Mouse (Mus musculus) heart, adult 2 months (tissue): ENCODE data around the gene Brd3. TPM values are rescaled to one million over a fixed set of nuclear protein-coding genes. Genes with fewer than 3 reads are reported as not detected.
A peak's percentile ranks its signal among the peaks of the same experiment; 100 is the strongest.

Experiments used
- DNase-seq, 2 experiments: peaks; one replicate each; pipeline ENCODE4 v3.0.0; 2021
- H3K27ac ChIP-seq: fragments of 200-600 bp; 2 replicates; pipeline ENCODE4 v1.8.1; 2022
- H3K27me3 ChIP-seq: fragments of 200-500 bp; 2 replicates; pipeline ENCODE4 v1.6.1; 2012; ENCODE audit warnings: mild to moderate bottlenecking, low read length, inconsistent platforms, mixed read lengths; ENCODE audit not compliant: control insufficient read depth, insufficient read depth
- H3K36me3 ChIP-seq: fragments of 200-500 bp; 2 replicates; pipeline ENCODE4 v1.6.1; 2012; ENCODE audit warnings: low read length, inconsistent platforms; ENCODE audit not compliant: control insufficient read depth, insufficient read depth
- H3K4me1 ChIP-seq: fragments of 200-500 bp; 2 replicates; pipeline ENCODE4 v1.6.1; 2011; ENCODE audit warnings: low read length; ENCODE audit not compliant: control insufficient read depth, insufficient read depth
- H3K4me3 ChIP-seq: fragments of 200-600 bp; 2 replicates; pipeline ENCODE4 v1.8.1; 2022
- H3K79me2 ChIP-seq: fragments of 200-500 bp; replicated peaks from 2 replicates; pipeline ENCODE4 v1.6.1; 2012; ENCODE audit warnings: mild to moderate bottlenecking, inconsistent platforms, low read length, moderate library complexity, mixed read lengths; ENCODE audit not compliant: control insufficient read depth, insufficient read depth
- H3K9ac ChIP-seq: fragments of 200-500 bp; 2 replicates; pipeline ENCODE4 v1.6.1; 2012; ENCODE audit warnings: low read depth, mild to moderate bottlenecking, control low read depth, inconsistent platforms, low read length, mixed read lengths
- CTCF ChIP-seq: fragments of 200-600 bp; IDR thresholded peaks from 2 replicates; pipeline ENCODE4 v1.8.1; 2022; ENCODE audit warnings: antibody characterized with exemption, mild to moderate bottlenecking, moderate library complexity
- EP300 ChIP-seq: fragments of 200-500 bp; IDR thresholded peaks from 2 replicates; pipeline ENCODE4 v1.6.1; 2011; ENCODE audit warnings: low read depth, low read length, control low read depth; ENCODE audit not compliant: insufficient read depth
- POLR2A ChIP-seq: fragments of 200-500 bp; IDR thresholded peaks from 2 replicates; pipeline ENCODE4 v1.6.1; 2011; ENCODE audit warnings: mild to moderate bottlenecking, low read depth, low read length, control low read depth; ENCODE audit not compliant: insufficient read depth
- WGBS: fragments of 180-500 bp; shearing (Covaris S2); methylation state at CpG from one replicate; pipeline ENCODE4 v1.1.7; 2018; 5-methylcytosine and 5-hydroxymethylcytosine counted together
- intact Hi-C: fragments of 180-260 bp; cut with DNase I; formaldehyde crosslinking; loops from one replicate; pipeline ENCODE4 v1.15.1; 2025
- long read RNA-seq: library from polyadenylated mRNA; stranded (forward); transcript quantifications from one replicate; pipeline ENCODE4 v2.0.0, GENCODE M21; 2021
- polyA plus RNA-seq: library from polyadenylated mRNA; depleted of rRNA; stranded (reverse); fragments of >200 nt; gene quantifications from 2 replicates; pipeline ENCODE4 v1.2.3, GENCODE M21; 2012; rRNA removed
- total RNA-seq, 2 experiments: library from RNA; stranded (reverse); gene quantifications; 2 replicates each; pipeline ENCODE4 v1.2.3; 2021

Brd3 gene
- total RNA-seq, result 10 to 100 TPM; 27.0 to 28.7 TPM
- polyA plus RNA-seq, result 12.5 and 13.1 TPM in 2 replicates
- long read RNA-seq, full-length matches to known transcripts, result 1 of 11 reads
- long read RNA-seq, partial matches to known transcripts, result 6 of 11 reads
- long read RNA-seq, other reads (novel, unspliced or antisense), result 4 of 11 reads

DNA sequence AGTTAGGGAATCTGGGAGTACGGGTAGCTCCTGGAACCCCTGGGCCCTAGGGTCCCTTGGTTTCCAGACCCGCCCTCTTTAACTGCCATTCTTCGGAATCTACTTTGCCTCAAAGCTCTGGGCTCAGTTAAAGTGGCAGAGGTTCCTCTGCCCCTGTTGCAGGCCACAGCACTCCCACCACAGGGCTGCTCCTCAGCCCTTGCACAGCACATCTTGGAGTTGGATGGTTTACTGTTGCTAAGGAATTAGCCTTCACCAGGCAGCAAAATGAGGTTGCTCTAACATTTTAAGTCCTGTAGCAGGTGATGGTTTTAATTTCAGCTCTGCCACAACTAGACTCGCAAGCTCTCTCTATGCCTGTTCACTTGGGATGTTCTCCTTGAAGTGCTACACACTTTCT, at the start of gene Brd3:
TSS of gene Brd3 (minus strand) at position 101 of the 400 bp plus-strand sequence.
- Histone ChIP-seq H3K79me2 (no peaks in the 10 kb centered on the region), H3K27me3 (no peaks in the 10 kb centered on the region; the same call in 1 of the 2 replicates), H3K36me3 (no peaks in the 10 kb centered on the region), H3K27ac (no peak within 1 kb of the TSS), H3K4me3 (no peak within 1 kb of the TSS), H3K4me1 (peaks cover 10% of the 10 kb centered on the region), H3K9ac (no peak within 1 kb of the TSS)
- no peak for TF ChIP-seq POLR2A
- DNase-seq, result no peak
- 80% methylated on average over 4 of the region's 4 CpGs for WGBS
- intact Hi-C loops, result no loop called here

DNA sequence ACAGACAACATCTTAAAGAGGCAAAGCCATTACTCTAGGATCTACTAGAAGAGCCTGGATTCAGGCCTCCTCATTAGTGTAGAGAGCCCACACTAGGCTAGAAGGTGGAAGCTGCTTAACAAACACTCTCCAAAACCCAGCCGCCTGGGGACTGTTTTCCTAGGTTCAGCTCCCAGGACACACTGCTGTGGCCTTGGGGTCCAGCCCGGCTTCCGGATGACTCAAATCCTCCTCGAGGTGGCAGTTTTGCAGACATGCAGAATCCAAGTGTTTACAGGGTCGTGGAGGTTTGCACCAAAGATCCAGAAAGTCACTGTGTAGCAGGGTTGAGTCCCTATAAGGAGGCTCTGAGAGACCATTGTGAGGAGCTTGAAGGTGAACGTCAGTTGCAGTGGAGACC, 49.5 kb upstream of the Brd3 start:
- 82% methylated on average over 6 of the region's 6 CpGs for WGBS

DNA sequence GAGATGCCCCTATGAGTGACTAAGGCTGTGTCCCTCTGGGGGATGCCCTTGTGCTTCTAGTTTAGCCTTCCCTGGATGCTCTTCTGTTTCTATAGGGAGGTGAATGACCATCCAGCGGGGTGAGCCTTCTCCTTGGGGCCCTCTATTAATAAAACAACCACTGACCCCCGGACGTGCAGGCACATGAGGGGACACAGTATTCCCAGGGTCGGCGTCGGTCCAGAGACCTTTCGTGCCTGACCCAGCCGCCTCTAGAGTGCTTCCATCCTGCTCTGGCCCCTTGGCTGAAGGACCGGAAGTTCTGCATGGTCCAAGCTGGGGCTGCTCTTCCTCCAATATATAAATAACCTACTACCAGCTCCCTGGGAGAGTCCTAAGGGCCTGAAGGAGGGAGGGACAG, 46.8 kb upstream of the Brd3 start:
- Histone ChIP-seq H3K36me3 (no peaks in the 10 kb centered on the region), H3K4me1 (peaks cover 7% of the 10 kb centered on the region), H3K27me3 (no peaks in the 10 kb centered on the region), H3K27ac (peak overlapping the region; percentile 53), H3K9ac (no peak overlapping the region), H3K4me3 (no peak overlapping the region), H3K79me2 (no peaks in the 10 kb centered on the region)
- 36% methylated on average over 9 of the region's 9 CpGs for WGBS
- TF ChIP-seq EP300, result no peak
- no peak for TF ChIP-seq CTCF
- TF ChIP-seq POLR2A, result no peak
- DNase-seq, result peak; percentile 52 to 58
- intact Hi-C loops, result loop anchor here (5.0 kb wide), 4 partner anchors 123 to 418 kb away; partner anchors contain the start of genes Col5a1 and Rxra

More for the DNA sequence above, 49.5 kb upstream of the Brd3 start:
- Histone ChIP-seq H3K36me3 (no peaks in the 10 kb centered on the region), H3K27me3 (no peaks in the 10 kb centered on the region), H3K9ac (no peak overlapping the region), H3K79me2 (no peaks in the 10 kb centered on the region), H3K4me3 (no peak overlapping the region), H3K27ac (no peak overlapping the region), H3K4me1 (peaks cover 7% of the 10 kb centered on the region)
- no peak for TF ChIP-seq CTCF
- TF ChIP-seq POLR2A, result no peak
- TF ChIP-seq EP300, result no peak
- no peak for DNase-seq
- intact Hi-C loops, result no loop called here

DNA sequence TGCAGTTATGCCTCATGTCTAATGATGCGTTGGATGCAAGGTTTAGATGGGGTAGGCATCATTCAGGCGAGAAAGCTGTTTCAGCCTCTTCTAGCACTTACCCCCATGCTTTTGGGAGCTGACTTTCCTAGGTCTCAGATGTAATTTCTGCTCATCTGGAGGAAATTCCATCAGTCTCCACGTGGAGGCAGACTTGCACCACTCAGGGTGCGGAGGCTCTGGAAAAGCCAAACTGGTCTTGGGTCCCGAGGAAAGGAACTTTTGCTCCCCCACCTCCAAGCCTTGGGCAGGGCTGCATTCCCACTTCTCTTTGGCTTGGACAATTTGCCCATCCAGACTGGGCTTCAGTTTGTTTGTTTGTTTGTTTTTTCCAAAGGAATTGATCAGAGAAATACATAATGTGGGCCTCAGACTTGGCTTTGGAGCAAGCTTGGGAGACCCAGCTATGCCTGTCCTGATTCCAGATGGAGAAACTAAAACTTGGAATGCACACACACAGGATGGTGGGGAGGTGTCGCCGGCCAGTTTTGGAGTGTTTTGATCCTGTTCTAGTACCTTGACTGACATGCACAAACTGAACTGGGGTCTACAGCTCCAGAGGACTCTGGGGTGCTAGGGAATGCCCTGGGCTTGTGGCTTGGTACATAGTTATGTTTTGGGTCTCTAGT, 45.3 kb upstream of the Brd3 start:
- 13% methylated on average over 7 of the region's 7 CpGs for WGBS
- H3K9ac ChIP-seq, result no peak overlapping the region
- DNase-seq, result peak; percentile 68 to 84
- H3K4me1 ChIP-seq, result peaks cover 7% of the 10 kb centered on the region
- H3K36me3 ChIP-seq, result no peaks in the 10 kb centered on the region
- no peak overlapping the region for H3K4me3 ChIP-seq
- no peaks in the 10 kb centered on the region for H3K79me2 ChIP-seq
- TF ChIP-seq CTCF (peak; percentile 96), POLR2A (no peak), EP300 (peak; percentile 96)
- H3K27me3 ChIP-seq, result no peaks in the 10 kb centered on the region
- intact Hi-C loops, result loop anchor here (1.0 to 5.0 kb wide), 5 partner anchors 125 to 420 kb away; partner anchors contain the start of genes Col5a1 and Rxra
- H3K27ac ChIP-seq, result no peak overlapping the region

DNA sequence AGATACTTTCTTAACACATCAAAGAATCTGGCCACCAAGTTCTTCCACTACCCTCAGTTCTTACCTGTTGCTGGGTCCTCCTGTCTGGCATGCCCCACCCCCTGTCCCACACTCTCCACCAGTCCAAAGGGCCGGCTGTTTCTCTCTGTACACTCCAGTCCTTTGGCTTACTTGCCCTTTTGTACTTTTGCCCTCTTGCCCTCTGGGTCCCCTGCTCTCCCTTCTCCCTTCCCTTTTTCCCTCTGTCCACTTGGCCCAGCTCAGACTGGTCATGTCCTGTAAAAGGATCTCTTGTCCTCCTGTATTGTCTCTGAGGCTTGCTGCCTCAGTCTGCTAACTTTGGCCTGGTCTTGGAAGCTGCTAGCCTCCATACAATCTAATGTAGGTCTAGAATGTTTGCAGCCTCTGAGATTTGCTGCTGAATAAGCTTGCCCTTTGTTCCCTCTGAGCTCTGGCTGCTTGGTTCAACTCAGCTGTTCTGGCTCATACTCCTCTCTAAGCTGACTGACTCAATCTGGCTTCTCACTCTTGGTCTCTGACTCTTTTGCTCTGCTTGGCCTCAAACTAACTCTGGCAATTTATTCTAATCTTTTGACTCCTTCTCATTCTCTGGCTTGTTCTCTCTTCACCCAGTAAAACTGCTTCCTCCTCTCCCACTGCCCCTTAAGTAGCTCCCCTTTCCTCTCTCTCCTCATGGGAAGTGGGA, 41.4 kb upstream of the Brd3 start:
- Histone ChIP-seq H3K27ac (no peak overlapping the region), H3K4me3 (no peak overlapping the region), H3K9ac (no peak overlapping the region), H3K79me2 (no peaks in the 10 kb centered on the region), H3K4me1 (peaks cover 1% of the 10 kb centered on the region; the same call in 1 of the 2 replicates), H3K27me3 (no peaks in the 10 kb centered on the region), H3K36me3 (no peaks in the 10 kb centered on the region)
- WGBS, result 85% methylated on average over 1 of the region's 1 CpGs
- intact Hi-C loops, result no loop called here
- TF ChIP-seq CTCF (no peak), EP300 (no peak), POLR2A (no peak)
- DNase-seq, result no peak

DNA sequence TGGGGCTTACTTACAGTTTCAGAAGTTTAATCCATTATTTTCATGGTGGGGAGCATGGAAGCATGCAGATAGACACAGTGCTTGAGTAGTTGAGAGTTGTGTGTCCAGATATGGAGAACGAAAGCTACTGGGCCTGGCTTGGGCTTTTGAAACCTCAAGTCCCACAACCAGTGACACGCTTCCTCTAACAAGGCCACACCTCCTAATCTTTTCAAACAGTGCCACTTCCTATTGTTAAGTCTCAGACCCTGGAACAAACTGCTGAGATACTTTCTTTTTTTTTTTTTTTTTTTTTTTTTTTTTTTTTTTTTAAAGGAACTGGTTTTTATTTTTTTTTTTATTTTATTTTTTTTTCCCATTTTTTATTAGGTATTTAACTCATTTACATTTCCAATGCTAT, 40.5 kb upstream of the Brd3 start:
- TF ChIP-seq CTCF, result no peak
- no peak for TF ChIP-seq EP300
- TF ChIP-seq POLR2A, result no peak
- Histone ChIP-seq H3K36me3 (no peaks in the 10 kb centered on the region), H3K27ac (no peak overlapping the region), H3K79me2 (no peaks in the 10 kb centered on the region), H3K27me3 (no peaks in the 10 kb centered on the region), H3K4me1 (peaks cover 1% of the 10 kb centered on the region; the same call in 1 of the 2 replicates), H3K9ac (no peak overlapping the region), H3K4me3 (no peak overlapping the region)
- 88% methylated on average over 2 of the region's 2 CpGs for WGBS
- no peak for DNase-seq
- intact Hi-C loops, result no loop called here
